Mouse (Mus musculus) hindbrain, embryonic 12.5 days (tissue): Measurements from ENCODE around the gene Ccdc14. TPM values are rescaled to one million over a fixed set of nuclear protein-coding genes. Genes with fewer than 3 reads are reported as not detected.

Source experiments
- ATAC-seq: fragments of 200-750 bp; cut with Nextera tagmentation; 2 replicates; pipeline ENCODE4 v1.8.0; 2017; ENCODE audit warnings: moderate TSS enrichment; ENCODE audit not compliant: low FRiP score
- H3K27ac ChIP-seq: fragments of 300-500 bp; sonication (generic); 2 replicates; pipeline ENCODE4 v1.5.1; 2016; ENCODE audit warnings: mild to moderate bottlenecking
- H3K27me3 ChIP-seq: fragments of 300-500 bp; sonication (generic); 2 replicates; pipeline ENCODE4 v1.6.1; 2016; ENCODE audit warnings: mild to moderate bottlenecking
- H3K36me3 ChIP-seq: fragments of 300-500 bp; sonication (generic); 2 replicates; pipeline ENCODE4 v1.6.1; 2016; ENCODE audit warnings: mild to moderate bottlenecking
- H3K4me1 ChIP-seq: fragments of 300-500 bp; sonication (generic); 2 replicates; pipeline ENCODE4 v1.6.1; 2016
- H3K4me2 ChIP-seq: fragments of 300-500 bp; sonication (generic); replicated peaks from 2 replicates; pipeline ENCODE4 v1.6.1; 2016; ENCODE audit warnings: mild to moderate bottlenecking
- H3K4me3 ChIP-seq: fragments of 300-500 bp; sonication (generic); 2 replicates; pipeline ENCODE4 v1.5.1; 2016; ENCODE audit warnings: mild to moderate bottlenecking
- H3K9ac ChIP-seq: fragments of 300-500 bp; sonication (generic); 2 replicates; pipeline ENCODE4 v1.6.1; 2016; ENCODE audit warnings: mild to moderate bottlenecking, moderate library complexity
- H3K9me3 ChIP-seq: fragments of 300-500 bp; sonication (generic); replicated peaks from 2 replicates; pipeline ENCODE4 v1.6.1; 2016; ENCODE audit warnings: mild to moderate bottlenecking
- WGBS: fragments of 180-500 bp; shearing (Covaris S2); methylation state at CpG from one replicate; pipeline ENCODE4 v1.1.7; 2016; 5-methylcytosine and 5-hydroxymethylcytosine counted together
- polyA plus RNA-seq: library from polyadenylated mRNA; unstranded; fragments of >200 nt; fragmentation: Nextera tagmentation; extraction: Ambion mirVana; gene quantifications from 2 replicates; pipeline ENCODE4 v1.2.1, GENCODE M21; 2016

Gene Ccdc14
- polyA plus RNA-seq, 1 experiment from 2014 or later = 8.4 TPM

GRCm38 (mm10) chr16:34766193-34766592 lies 75.8 kb downstream of the Ccdc14 start:
- H3K9me3 ChIP-seq = no peaks in the 10 kb centered on the region; the same call in 1 of the 2 replicates
- H3K4me3 ChIP-seq = no peak overlapping the region
- H3K27me3 ChIP-seq = no peaks in the 10 kb centered on the region
- WGBS = 90% methylated on average over 1 of the region's 1 CpGs
- no peak overlapping the region for H3K27ac ChIP-seq
- H3K36me3 ChIP-seq = no peaks in the 10 kb centered on the region
- no peak overlapping the region for H3K9ac ChIP-seq
- no peak for ATAC-seq
- no peaks in the 10 kb centered on the region for H3K4me1 ChIP-seq
- H3K4me2 ChIP-seq = no peak overlapping the region

- Histone ChIP-seq H3K9me3 (no peaks in the 10 kb centered on the region; the same call in 1 of the 2 replicates), H3K4me2 (no peak overlapping the region), H3K4me3 (no peak overlapping the region), H3K4me1 (peaks cover 1% of the 10 kb centered on the region; the same call in 1 of the 2 replicates), H3K27me3 (no peaks in the 10 kb centered on the region), H3K36me3 (no peaks in the 10 kb centered on the region), H3K27ac (no peak overlapping the region), H3K9ac (no peak overlapping the region)
- no peak for ATAC-seq
- 93% methylated on average over 2 of the region's 2 CpGs for WGBS
These were observed 77.0 kb downstream of the Ccdc14 start for GRCm38 (mm10) chr16:34767443-34767842.

- 83% methylated on average over 4 of the region's 4 CpGs for WGBS
- Histone ChIP-seq H3K27me3 (no peaks in the 10 kb centered on the region), H3K36me3 (no peaks in the 10 kb centered on the region), H3K4me1 (peaks cover 8% of the 10 kb centered on the region; the same call in 1 of the 2 replicates), H3K9me3 (no peaks in the 10 kb centered on the region; the same call in 1 of the 2 replicates), H3K4me2 (no peak overlapping the region), H3K9ac (no peak overlapping the region), H3K27ac (no peak overlapping the region), H3K4me3 (no peak overlapping the region)
- ATAC-seq = no peak
These were observed 78.0 kb downstream of the Ccdc14 start for GRCm38 (mm10) chr16:34768436-34768835.

GRCm38 (mm10) chr16:34770127-34770526 lies 79.7 kb downstream of the Ccdc14 start:
- Histone ChIP-seq H3K4me3 (no peak overlapping the region), H3K9me3 (no peaks in the 10 kb centered on the region; the same call in 1 of the 2 replicates), H3K9ac (no peak overlapping the region), H3K27ac (no peak overlapping the region), H3K27me3 (no peaks in the 10 kb centered on the region), H3K36me3 (no peaks in the 10 kb centered on the region), H3K4me1 (peaks cover 8% of the 10 kb centered on the region; the same call in 1 of the 2 replicates), H3K4me2 (no peak overlapping the region)
- ATAC-seq = no peak
- 90% methylated on average over 4 of the region's 4 CpGs for WGBS

- Histone ChIP-seq H3K27me3 (no peaks in the 10 kb centered on the region), H3K9ac (no peak overlapping the region), H3K9me3 (no peaks in the 10 kb centered on the region; the same call in 1 of the 2 replicates), H3K4me3 (no peak overlapping the region), H3K36me3 (no peaks in the 10 kb centered on the region), H3K27ac (no peak overlapping the region), H3K4me2 (no peak overlapping the region), H3K4me1 (peaks cover 8% of the 10 kb centered on the region; the same call in 1 of the 2 replicates)
- 28% methylated on average over 4 of the region's 4 CpGs for WGBS
- no peak for ATAC-seq
These were observed 82.1 kb downstream of the Ccdc14 start for GRCm38 (mm10) chr16:34772445-34773032.

Other genes starting within 250 kb of the Ccdc14 start
- 28.3 and 33.2 TPM in 2 replicates for gene Kalrn, start 117.1 kb upstream of the Ccdc14 start, polyA plus RNA-seq
- gene Ropn1, start 40.7 kb upstream of the Ccdc14 start, polyA plus RNA-seq = not detected in 2 replicates
- gene Mylk, start 54.6 kb downstream of the Ccdc14 start, polyA plus RNA-seq = 5.5 and 7.3 TPM in 2 replicates